Mouse (Mus musculus): ENCODE data around the gene Abcb10. TPM values are rescaled to one million over a fixed set of nuclear protein-coding genes. Genes with fewer than 3 reads are reported as not detected.
"Not testable (repeated sequence)": the region's sequence is repeated elsewhere in the genome, so short reads cannot be mapped to it uniquely, and the experiment has no call there.

The Abcb10 gene
- polyA plus RNA-seq, 1 experiment, result 78.8 TPM

DNA sequence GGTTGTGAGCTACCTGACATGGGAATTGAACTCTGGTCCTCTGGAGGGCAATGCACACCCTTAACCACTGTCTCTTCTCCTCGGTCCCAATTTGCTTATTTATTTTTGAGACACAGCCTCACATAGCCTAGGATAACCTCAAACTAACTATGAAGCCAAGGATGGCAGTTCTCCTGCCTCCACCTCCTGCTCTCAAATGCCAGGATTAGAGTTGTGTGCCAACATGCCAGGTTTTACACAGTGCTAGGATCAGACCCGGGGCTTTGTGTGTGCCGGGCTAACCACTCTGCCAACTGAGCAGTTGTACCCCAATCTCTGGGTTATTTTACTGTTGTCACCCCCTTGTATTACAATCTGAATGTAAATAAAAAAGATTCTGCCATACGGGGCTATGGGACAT, 5.4 kb downstream of the Abcb10 start:
- Histone ChIP-seq H3K27ac (ENCODE audit: control insufficient read depth, insufficient read depth, low read depth, low read length, poor library complexity) (no peak overlapping the region), H3K4me3 (replicated peaks; ENCODE audit: control insufficient read depth, low read depth, low read length) (no peak overlapping the region), H3K4me1 (ENCODE audit: control insufficient read depth, insufficient read depth, low read length) (peaks cover 5% of the 10 kb centered on the region; the same call in 1 of the 2 replicates)
- WGBS, result 93% methylated on average over 4 of the region's 4 CpGs
- TF ChIP-seq POLR2A (IDR thresholded peaks at IDR 0.05; ENCODE audit: borderline replicate concordance, control insufficient read depth, low read depth, low read length) (no peak), CTCF (IDR thresholded peaks at IDR 0.05; ENCODE audit: control insufficient read depth, insufficient read depth, low read length) (no peak)

DNA sequence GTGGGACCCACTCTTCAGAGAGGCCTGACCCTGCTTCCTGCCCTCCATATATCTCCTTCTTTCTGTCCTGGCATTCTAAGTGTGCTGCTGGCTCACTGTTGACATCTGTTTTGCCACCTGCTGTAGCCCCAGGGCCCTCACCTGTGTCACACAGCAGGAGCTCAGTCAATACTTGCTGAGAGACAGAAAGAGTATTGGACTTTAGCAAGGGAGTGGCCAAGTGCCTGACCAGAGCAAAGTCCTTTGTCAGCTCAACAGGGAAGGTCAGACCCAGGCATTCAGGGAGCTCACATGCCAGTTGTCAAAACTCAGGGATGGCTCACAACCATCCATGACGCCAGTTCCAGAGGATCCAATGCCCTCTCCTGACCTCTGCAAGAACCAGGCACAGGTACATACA, 9.4 kb downstream of the Abcb10 start:
- Histone ChIP-seq H3K27ac (ENCODE audit: control insufficient read depth, insufficient read depth, low read depth, low read length, poor library complexity) (no peak overlapping the region), H3K4me3 (replicated peaks; ENCODE audit: control insufficient read depth, low read depth, low read length) (no peak overlapping the region), H3K4me1 (ENCODE audit: control insufficient read depth, insufficient read depth, low read length) (peaks cover 5% of the 10 kb centered on the region; the same call in 1 of the 2 replicates)
- 90% methylated on average over 1 of the region's 1 CpGs for WGBS
- TF ChIP-seq CTCF (IDR thresholded peaks at IDR 0.05; ENCODE audit: control insufficient read depth, insufficient read depth, low read length) (no peak), POLR2A (IDR thresholded peaks at IDR 0.05; ENCODE audit: borderline replicate concordance, control insufficient read depth, low read depth, low read length) (no peak)

- 75% methylated on average over 2 of the region's 2 CpGs for WGBS
- H3K4me1 ChIP-seq (ENCODE audit: control insufficient read depth, insufficient read depth, low read length), result no peaks in the 10 kb centered on the region
- no peak overlapping the region for H3K27ac ChIP-seq (ENCODE audit: control insufficient read depth, insufficient read depth, low read depth, low read length, poor library complexity)
- TF ChIP-seq POLR2A (IDR thresholded peaks at IDR 0.05; ENCODE audit: borderline replicate concordance, control insufficient read depth, low read depth, low read length) (no peak), CTCF (IDR thresholded peaks at IDR 0.05; ENCODE audit: control insufficient read depth, insufficient read depth, low read length) (no peak)
- no peak overlapping the region for H3K4me3 ChIP-seq (replicated peaks; ENCODE audit: control insufficient read depth, low read depth, low read length)
Measured at GRCm38 (mm10) chr8:123966896-123967295, 16.0 kb downstream of the Abcb10 start.

DNA sequence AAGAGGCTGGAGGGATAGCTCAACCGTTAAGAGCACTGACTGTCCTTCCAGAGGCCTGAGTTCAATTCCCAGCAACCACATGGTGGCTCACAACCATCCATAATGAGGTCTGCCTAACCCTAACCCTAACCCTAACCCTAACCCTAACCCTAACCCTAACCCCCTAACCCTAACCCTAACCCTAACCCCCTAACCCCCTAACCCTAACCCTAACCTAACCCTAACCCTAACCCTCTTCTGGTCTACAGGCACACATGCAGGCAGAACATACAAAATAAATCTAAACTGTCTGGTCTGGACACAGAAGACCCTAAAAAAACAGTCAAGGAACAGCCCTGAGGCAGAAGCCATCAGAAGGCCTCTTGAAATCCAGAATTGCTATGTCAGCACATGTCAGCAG, 21.6 kb downstream of the Abcb10 start:
- Histone ChIP-seq H3K4me3 (replicated peaks; ENCODE audit: control insufficient read depth, low read depth, low read length) (no peak overlapping the region), H3K27ac (ENCODE audit: control insufficient read depth, insufficient read depth, low read depth, low read length, poor library complexity) (no peak overlapping the region), H3K4me1 (ENCODE audit: control insufficient read depth, insufficient read depth, low read length) (peaks cover 5% of the 10 kb centered on the region)
- 86% methylated on average over 1 of the region's 1 CpGs for WGBS
- TF ChIP-seq CTCF (IDR thresholded peaks at IDR 0.05; ENCODE audit: control insufficient read depth, insufficient read depth, low read length) (no peak), POLR2A (IDR thresholded peaks at IDR 0.05; ENCODE audit: borderline replicate concordance, control insufficient read depth, low read depth, low read length) (no peak)

GRCm38 (mm10) chr8:123960556-123960955, 22.4 kb downstream of the Abcb10 start:
- not testable (repeated sequence) for H3K4me3 ChIP-seq (replicated peaks; ENCODE audit: control insufficient read depth, low read depth, low read length); H3K4me1 ChIP-seq (ENCODE audit: control insufficient read depth, insufficient read depth, low read length); H3K27ac ChIP-seq (ENCODE audit: control insufficient read depth, insufficient read depth, low read depth, low read length, poor library complexity)
- WGBS, result 88% methylated on average over 5 of the region's 5 CpGs

DNA sequence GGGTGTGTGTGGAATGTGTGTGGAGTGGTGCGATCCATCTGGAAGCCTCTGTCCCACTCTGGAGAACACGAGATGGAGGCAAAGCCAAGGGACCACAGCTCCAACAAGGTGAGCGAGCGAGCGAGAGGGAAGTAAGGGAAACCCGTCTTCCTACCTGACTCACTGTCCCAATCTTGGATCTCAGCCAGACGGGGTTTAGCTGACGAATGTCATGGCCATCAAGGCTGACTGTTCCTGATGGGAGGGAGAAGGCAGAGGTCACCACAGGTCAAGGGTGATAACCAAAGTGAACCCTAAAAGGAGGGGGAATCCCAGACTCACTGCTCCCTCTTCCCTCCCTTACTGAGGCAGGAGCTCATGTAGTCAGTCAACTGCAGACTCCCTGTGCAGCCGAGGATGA, 22.9 kb downstream of the Abcb10 start:
- TF ChIP-seq POLR2A (IDR thresholded peaks at IDR 0.05; ENCODE audit: borderline replicate concordance, control insufficient read depth, low read depth, low read length) (no peak), CTCF (IDR thresholded peaks at IDR 0.05; ENCODE audit: control insufficient read depth, insufficient read depth, low read length) (no peak)
- Histone ChIP-seq H3K4me1 (ENCODE audit: control insufficient read depth, insufficient read depth, low read length) (peaks cover 5% of the 10 kb centered on the region), H3K27ac (ENCODE audit: control insufficient read depth, insufficient read depth, low read depth, low read length, poor library complexity) (no peak overlapping the region), H3K4me3 (replicated peaks; ENCODE audit: control insufficient read depth, low read depth, low read length) (no peak overlapping the region)
- WGBS, result 72% methylated on average over 9 of the region's 9 CpGs

- no peak overlapping the region for H3K27ac ChIP-seq (ENCODE audit: control insufficient read depth, insufficient read depth, low read depth, low read length, poor library complexity)
- peaks cover 5% of the 10 kb centered on the region for H3K4me1 ChIP-seq (ENCODE audit: control insufficient read depth, insufficient read depth, low read length)
- no peak for TF ChIP-seq POLR2A (IDR thresholded peaks at IDR 0.05; ENCODE audit: borderline replicate concordance, control insufficient read depth, low read depth, low read length)
- TF ChIP-seq CTCF (IDR thresholded peaks at IDR 0.05; ENCODE audit: control insufficient read depth, insufficient read depth, low read length), result no peak
- 63% methylated on average over 6 of the region's 6 CpGs for WGBS
- H3K4me3 ChIP-seq (replicated peaks; ENCODE audit: control insufficient read depth, low read depth, low read length), result no peak overlapping the region
Measured at GRCm38 (mm10) chr8:123959473-123959872, 23.4 kb downstream of the Abcb10 start.

- TF ChIP-seq POLR2A (IDR thresholded peaks at IDR 0.05; ENCODE audit: borderline replicate concordance, control insufficient read depth, low read depth, low read length) (no peak), CTCF (IDR thresholded peaks at IDR 0.05; ENCODE audit: control insufficient read depth, insufficient read depth, low read length) (no peak)
- Histone ChIP-seq H3K27ac (ENCODE audit: control insufficient read depth, insufficient read depth, low read depth, low read length, poor library complexity) (no peak overlapping the region), H3K4me3 (replicated peaks; ENCODE audit: control insufficient read depth, low read depth, low read length) (no peak overlapping the region), H3K4me1 (ENCODE audit: control insufficient read depth, insufficient read depth, low read length) (peaks cover 5% of the 10 kb centered on the region)
- 79% methylated on average over 17 of the region's 17 CpGs for WGBS
Measured at GRCm38 (mm10) chr8:123958130-123958529, 24.8 kb downstream of the Abcb10 start.

GRCm38 (mm10) chr8:123954246-123954645, 28.7 kb downstream of the Abcb10 start:
- H3K27ac ChIP-seq (ENCODE audit: control insufficient read depth, insufficient read depth, low read depth, low read length, poor library complexity), result no peak overlapping the region
- no peak for TF ChIP-seq POLR2A (IDR thresholded peaks at IDR 0.05; ENCODE audit: borderline replicate concordance, control insufficient read depth, low read depth, low read length)
- TF ChIP-seq CTCF (IDR thresholded peaks at IDR 0.05; ENCODE audit: control insufficient read depth, insufficient read depth, low read length), result no peak
- H3K4me1 ChIP-seq (ENCODE audit: control insufficient read depth, insufficient read depth, low read length), result no peaks in the 10 kb centered on the region; the same call in 1 of the 2 replicates
- 91% methylated on average over 8 of the region's 8 CpGs for WGBS
- no peak overlapping the region for H3K4me3 ChIP-seq (replicated peaks; ENCODE audit: control insufficient read depth, low read depth, low read length)

All from bone marrow, adult 2 months (tissue).